Mouse (Mus musculus): ENCODE measurements around the gene Krt31. TPM values are rescaled to one million over a fixed set of nuclear protein-coding genes. Genes with fewer than 3 reads are reported as not detected.

Gene Krt31
- total RNA-seq, 2 experiments from 2014 or later, result not detected

DNA sequence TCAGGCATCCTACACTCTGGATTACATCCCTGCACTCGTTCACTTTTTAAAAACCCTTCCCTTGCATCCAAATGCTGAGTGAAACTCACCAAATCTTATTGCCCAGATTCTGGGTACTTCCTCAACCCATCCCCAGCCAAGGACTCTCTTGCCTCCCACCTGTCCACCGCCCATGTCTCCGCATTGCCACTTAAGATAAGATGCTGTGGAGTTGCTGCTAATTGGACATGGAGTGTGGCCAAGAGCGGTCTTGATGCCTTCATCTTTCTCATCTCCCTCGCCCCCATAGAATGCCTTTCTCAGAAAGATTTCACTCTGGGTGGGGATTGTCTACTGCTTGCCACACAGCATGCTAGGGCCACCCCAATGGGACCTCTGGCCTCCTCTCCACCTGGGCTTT is 42.0 kb downstream of the Krt31 start:
- no peak for DNase-seq (ENCODE audit: low spot score)
- intact Hi-C loops (cut with DNase I), result no loop called here

DNA sequence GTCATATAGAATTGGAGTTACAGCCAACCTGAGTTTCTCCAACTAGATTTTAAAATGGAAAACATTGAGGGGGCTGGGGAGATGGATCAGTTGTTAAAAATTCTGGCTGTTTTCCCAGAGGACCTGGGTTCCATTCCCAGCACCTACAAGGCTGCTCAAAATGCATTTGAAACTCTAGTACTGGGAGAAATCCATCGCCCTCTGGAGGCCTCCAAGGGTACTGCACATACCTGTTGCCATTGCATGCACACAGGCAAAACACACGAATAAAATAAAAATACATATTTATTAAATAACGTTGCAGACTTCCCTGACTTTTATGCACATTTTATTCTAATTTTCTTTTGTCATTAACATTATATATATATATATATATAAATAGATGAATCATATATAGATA is 43.7 kb downstream of the Krt31 start:
- intact Hi-C loops (cut with DNase I), result no loop called here
- DNase-seq (ENCODE audit: low spot score), result no peak

DNA sequence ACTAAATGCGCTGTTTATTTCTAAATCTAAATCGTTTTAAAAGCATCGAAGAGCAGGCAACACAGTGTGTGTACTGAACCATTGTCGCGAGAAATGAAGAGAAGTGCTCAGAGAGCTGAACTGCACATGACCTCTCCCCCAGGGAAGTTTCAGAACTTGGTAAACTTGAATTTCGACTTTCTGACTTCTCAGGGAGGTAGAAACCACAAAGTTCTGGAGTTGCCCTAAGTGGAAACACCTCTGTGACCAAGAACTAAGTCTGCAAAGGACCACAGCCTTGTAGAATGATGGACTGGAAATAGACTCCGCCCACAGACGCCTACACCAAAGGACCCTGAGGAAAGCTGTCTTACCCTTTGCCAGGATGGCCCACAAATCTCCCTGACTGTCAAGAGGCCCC is 44.4 kb downstream of the Krt31 start:
- intact Hi-C loops (cut with DNase I), result loop anchor here (2.0 kb wide), 1 partner anchor 539 kb away; no protein-coding TSS in a partner anchor
- DNase-seq (ENCODE audit: low spot score), result no peak

DNA sequence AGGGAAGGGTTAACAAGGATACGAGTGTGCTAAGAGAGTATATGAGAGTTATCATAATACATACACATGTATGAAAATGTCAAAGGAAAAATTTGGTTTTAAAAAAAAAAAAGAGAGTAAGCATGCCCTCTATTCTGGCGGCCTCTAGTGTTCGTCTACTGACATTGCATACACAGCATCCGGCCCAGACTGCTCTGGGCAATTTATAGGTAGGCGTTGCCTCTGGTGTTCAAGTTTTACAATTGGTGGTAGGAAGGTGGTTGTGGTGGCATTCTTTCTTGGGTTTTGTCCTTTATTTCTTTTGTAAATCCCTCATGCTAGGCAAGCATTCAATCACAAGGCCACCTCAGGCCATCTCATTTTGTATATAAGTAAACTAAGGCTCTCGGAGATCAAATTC is 45.5 kb downstream of the Krt31 start:
- intact Hi-C loops (cut with DNase I), result loop anchor here (2.0 kb wide), 1 partner anchor 538 kb away; no protein-coding TSS in a partner anchor
- no peak for DNase-seq (ENCODE audit: low spot score)

DNA sequence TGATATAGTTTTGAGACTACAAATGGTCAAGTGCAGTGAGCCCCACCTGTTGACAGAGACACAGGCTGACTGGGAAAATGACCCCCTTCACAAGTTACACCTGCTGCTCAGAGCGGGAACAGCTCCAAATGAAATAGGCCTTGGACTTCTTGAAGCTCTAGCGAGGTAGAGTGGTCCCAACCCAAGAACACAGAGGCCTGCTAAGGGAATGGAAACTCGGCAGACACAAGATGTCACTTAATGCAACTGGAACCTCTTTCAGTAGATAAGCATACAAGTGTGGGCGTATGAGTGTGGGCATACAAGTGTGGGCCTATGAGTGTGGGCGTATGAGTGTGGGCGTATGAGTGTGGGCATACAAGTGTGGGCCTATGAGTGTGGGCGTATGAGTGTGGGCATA is 51.3 kb downstream of the Krt31 start:
- intact Hi-C loops (cut with DNase I), result no loop called here
- DNase-seq (ENCODE audit: low spot score), result no peak

Other genes with a start within 250 kb of the Krt31 start
- gene Gm11554, start 246.1 kb downstream of the Krt31 start, total RNA-seq (2021), result not detected
- not detected for gene Krtap4-13, start 240.7 kb downstream of the Krt31 start, total RNA-seq (2021)
- gene Gm11564, start 234.9 kb downstream of the Krt31 start, total RNA-seq (2021), result not detected
- not detected for gene 2300003K06Rik, start 212.5 kb downstream of the Krt31 start, total RNA-seq (2021)
- gene Krtap4-16, start 198.9 kb downstream of the Krt31 start, total RNA-seq (2021), result not detected
- not detected for gene Gm11568, start 192.6 kb downstream of the Krt31 start, total RNA-seq (2021)
- not detected for gene Gm11559, start 186.1 kb downstream of the Krt31 start, total RNA-seq (2021)
- not detected for gene Krtap9-1, start 177.2 kb downstream of the Krt31 start, total RNA-seq (2021)
- not detected for gene Gm11567, start 171.4 kb downstream of the Krt31 start, total RNA-seq (2021)
- not detected for gene Krtap31-1, start 142.6 kb downstream of the Krt31 start, total RNA-seq (2021)
- not detected for gene Gm11565, start 135.8 kb downstream of the Krt31 start, total RNA-seq (2021)
- gene Krtap31-2, start 114.3 kb downstream of the Krt31 start, total RNA-seq (2021), result not detected
- not detected for gene Krtap9-5, start 102.1 kb downstream of the Krt31 start, total RNA-seq (2021)
- gene Krtap29-1, start 71.5 kb downstream of the Krt31 start, total RNA-seq (2021), result not detected
- not detected for gene Krtap16-1, start 64.0 kb downstream of the Krt31 start, total RNA-seq (2021)
- not detected for gene Krtap17-1, start 56.6 kb downstream of the Krt31 start, total RNA-seq (2021)
- not detected for gene Krt33a, start 34.3 kb downstream of the Krt31 start, total RNA-seq (2021)
- not detected for gene Krt33b, start 20.7 kb downstream of the Krt31 start, total RNA-seq (2021)
- not detected for gene Krt34, start 9.0 kb downstream of the Krt31 start, total RNA-seq (2021)
- not detected for gene Krt32, start 37.7 kb upstream of the Krt31 start, total RNA-seq (2021)
- not detected for gene Krt35, start 45.7 kb upstream of the Krt31 start, total RNA-seq (2021)
- not detected for gene Krt36, start 55.1 kb upstream of the Krt31 start, total RNA-seq (2021)
- gene Krt13, start 71.0 kb upstream of the Krt31 start, total RNA-seq (2021), result not detected
- not detected for gene Krt15, start 85.4 kb upstream of the Krt31 start, total RNA-seq (2021)
- gene Krt19, start 98.1 kb upstream of the Krt31 start, total RNA-seq (2021), result 10 to 100 TPM in 1 of 2 experiments, 1 to 10 TPM in 1; 9.8 to 16.4 TPM
- not detected for gene Krt9, start 142.7 kb upstream of the Krt31 start, total RNA-seq (2021)
- under 1 TPM; 0.73 to 0.78 TPM for gene Krt14, start 157.0 kb upstream of the Krt31 start, total RNA-seq (2021)
- gene Krt16, start 198.4 kb upstream of the Krt31 start, total RNA-seq (2021), result not detected
- gene Krt17, start 210.5 kb upstream of the Krt31 start, total RNA-seq (2021), result not detected
- gene Krt42, start 219.3 kb upstream of the Krt31 start, total RNA-seq (2021), result not detected